Mouse (Mus musculus) stomach, embryonic 14.5 days (tissue): Measurements from ENCODE around the gene Kctd17. TPM values are rescaled to one million over a fixed set of nuclear protein-coding genes. Genes with fewer than 3 reads are reported as not detected.
A peak's percentile ranks its signal among the peaks of the same experiment; 100 is the strongest.

Experiments used
- ATAC-seq: fragments of 200-750 bp; cut with Nextera tagmentation; 2 replicates; pipeline ENCODE4 v1.8.0; 2017; ENCODE audit warnings: low read depth, moderate TSS enrichment; ENCODE audit not compliant: insufficient number of reproducible peaks, insufficient read depth, low FRiP score
- H3K27ac ChIP-seq: fragments of 300-500 bp; sonication (generic); 2 replicates; pipeline ENCODE4 v1.5.1; 2014; ENCODE audit warnings: mild to moderate bottlenecking, low read length, moderate library complexity, mixed read lengths
- H3K27me3 ChIP-seq: fragments of 300-500 bp; sonication (generic); 2 replicates; pipeline ENCODE4 v1.6.1; 2014; ENCODE audit warnings: low read length, control low read depth, mixed read lengths; ENCODE audit not compliant: control insufficient read depth, insufficient read depth
- H3K36me3 ChIP-seq: fragments of 300-500 bp; sonication (generic); 2 replicates; pipeline ENCODE4 v1.6.1; 2014; ENCODE audit warnings: mild to moderate bottlenecking, control low read depth, low read length, moderate library complexity, mixed read lengths; ENCODE audit not compliant: control insufficient read depth, insufficient read depth
- H3K4me1 ChIP-seq: fragments of 300-500 bp; sonication (generic); 2 replicates; pipeline ENCODE4 v1.6.1; 2014; ENCODE audit warnings: low read length, control low read depth, mixed read lengths; ENCODE audit not compliant: control insufficient read depth, insufficient read depth
- H3K4me2 ChIP-seq: fragments of 300-500 bp; sonication (generic); replicated peaks from 2 replicates; pipeline ENCODE4 v1.6.1; 2014; ENCODE audit warnings: low read depth, low read length, control low read depth
- H3K4me3 ChIP-seq: fragments of 300-500 bp; sonication (generic); 2 replicates; pipeline ENCODE4 v1.5.1; 2014; ENCODE audit warnings: low read depth, low read length, control low read depth
- H3K9ac ChIP-seq: fragments of 300-500 bp; sonication (generic); replicated peaks from 2 replicates; pipeline ENCODE4 v1.6.1; 2014; ENCODE audit warnings: low read depth, mild to moderate bottlenecking, control low read depth, low read length, moderate library complexity, mixed read lengths
- H3K9me3 ChIP-seq: fragments of 300-500 bp; sonication (generic); 2 replicates; pipeline ENCODE4 v1.6.1; 2016; ENCODE audit warnings: low read depth, low read length, control low read depth; ENCODE audit not compliant: control insufficient read depth
- WGBS: fragments of 180-500 bp; shearing (Covaris S2); extraction: QIAGEN DNeasy Blood & Tissue Kit; methylation state at CpG from one replicate; pipeline ENCODE4 v1.1.7; 2014; 5-methylcytosine and 5-hydroxymethylcytosine counted together
- polyA plus RNA-seq: library from polyadenylated mRNA; unstranded; fragments of >200 nt; fragmentation: Nextera tagmentation; extraction: Ambion mirVana; gene quantifications from 2 replicates; pipeline ENCODE4 v1.2.1, GENCODE M21; 2014

The Kctd17 gene
- polyA plus RNA-seq, 1 experiment from 2014 or later: 39.4 TPM

GRCm38 (mm10) chr15:78435681-78436080 lies 7.3 kb downstream of the Kctd17 start:
- Histone ChIP-seq H3K27ac (no peak overlapping the region), H3K27me3 (no peaks in the 10 kb centered on the region), H3K4me2 (no peak overlapping the region), H3K4me1 (peaks cover 17% of the 10 kb centered on the region; the same call in 1 of the 2 replicates), H3K36me3 (peaks cover 3% of the 10 kb centered on the region; the same call in 1 of the 2 replicates), H3K9ac (no peak overlapping the region), H3K9me3 (no peaks in the 10 kb centered on the region), H3K4me3 (no peak overlapping the region)
- ATAC-seq: no peak
- 83% methylated on average over 11 of the region's 11 CpGs for WGBS

GRCm38 (mm10) chr15:78436380-78437192 lies 8.2 kb downstream of the Kctd17 start:
- Histone ChIP-seq H3K4me1 (peaks cover 17% of the 10 kb centered on the region; the same call in 1 of the 2 replicates), H3K9ac (peak overlapping the region; percentile 21; the same call in 1 of the 2 replicates), H3K27me3 (no peaks in the 10 kb centered on the region), H3K4me3 (peak overlapping the region; percentile 20), H3K4me2 (peak overlapping the region; percentile 62), H3K27ac (peak overlapping the region; percentile 87), H3K9me3 (no peaks in the 10 kb centered on the region), H3K36me3 (no peaks in the 10 kb centered on the region)
- peak; percentile 72 for ATAC-seq
- WGBS: 9% methylated on average over 31 of the region's 32 CpGs

GRCm38 (mm10) chr15:78437237-78438017 lies 9.1 kb downstream of the Kctd17 start:
- H3K27ac ChIP-seq: peak overlapping the region; percentile 87
- H3K4me2 ChIP-seq: peak overlapping the region; percentile 62
- WGBS: 15% methylated on average over 23 of the region's 23 CpGs
- H3K4me3 ChIP-seq: peak overlapping the region; percentile 20; the same call in 1 of the 2 replicates
- no peaks in the 10 kb centered on the region for H3K9me3 ChIP-seq
- H3K9ac ChIP-seq: no peak overlapping the region
- no peaks in the 10 kb centered on the region for H3K27me3 ChIP-seq
- peak; percentile 25; the same call in 1 of the 2 replicates for ATAC-seq
- no peaks in the 10 kb centered on the region for H3K36me3 ChIP-seq
- peaks cover 17% of the 10 kb centered on the region; the same call in 1 of the 2 replicates for H3K4me1 ChIP-seq

GRCm38 (mm10) chr15:78438018-78438394 lies 9.6 kb downstream of the Kctd17 start:
- H3K27me3 ChIP-seq: no peaks in the 10 kb centered on the region
- ATAC-seq: no peak
- H3K4me2 ChIP-seq: peak overlapping the region; percentile 62; the same call in 1 of the 2 replicates
- no peaks in the 10 kb centered on the region for H3K9me3 ChIP-seq
- no peak overlapping the region for H3K4me3 ChIP-seq
- peaks cover 17% of the 10 kb centered on the region; the same call in 1 of the 2 replicates for H3K4me1 ChIP-seq
- no peaks in the 10 kb centered on the region for H3K36me3 ChIP-seq
- 48% methylated on average over 4 of the region's 4 CpGs for WGBS
- peak overlapping the region; percentile 87 for H3K27ac ChIP-seq
- H3K9ac ChIP-seq: no peak overlapping the region

GRCm38 (mm10) chr15:78438505-78438904 lies 10.1 kb downstream of the Kctd17 start:
- H3K36me3 ChIP-seq: no peaks in the 10 kb centered on the region
- no peak overlapping the region for H3K4me2 ChIP-seq
- H3K27ac ChIP-seq: no peak overlapping the region
- peaks cover 17% of the 10 kb centered on the region; the same call in 1 of the 2 replicates for H3K4me1 ChIP-seq
- no peak overlapping the region for H3K4me3 ChIP-seq
- no peaks in the 10 kb centered on the region for H3K9me3 ChIP-seq
- 59% methylated on average over 8 of the region's 8 CpGs for WGBS
- H3K9ac ChIP-seq: no peak overlapping the region
- no peaks in the 10 kb centered on the region for H3K27me3 ChIP-seq
- ATAC-seq: no peak

- H3K4me1 ChIP-seq: peaks cover 17% of the 10 kb centered on the region; the same call in 1 of the 2 replicates
- ATAC-seq: no peak
These were observed 10.6 kb downstream of the Kctd17 start for GRCm38 (mm10) chr15:78438973-78439372.

GRCm38 (mm10) chr15:78442231-78442630 lies 13.9 kb downstream of the Kctd17 start:
- no peak overlapping the region for H3K4me3 ChIP-seq
- 87% methylated on average over 19 of the region's 19 CpGs for WGBS
- H3K4me2 ChIP-seq: no peak overlapping the region
- ATAC-seq: no peak
- no peaks in the 10 kb centered on the region for H3K9me3 ChIP-seq
- peaks cover 7% of the 10 kb centered on the region; the same call in 1 of the 2 replicates for H3K4me1 ChIP-seq
- no peaks in the 10 kb centered on the region for H3K36me3 ChIP-seq
- no peak overlapping the region for H3K9ac ChIP-seq
- no peak overlapping the region for H3K27ac ChIP-seq
- no peaks in the 10 kb centered on the region for H3K27me3 ChIP-seq

More at GRCm38 (mm10) chr15:78438973-78439372, 10.6 kb downstream of the Kctd17 start:
- Histone ChIP-seq H3K27ac (no peak overlapping the region), H3K4me2 (no peak overlapping the region), H3K9ac (no peak overlapping the region), H3K27me3 (no peaks in the 10 kb centered on the region), H3K9me3 (no peaks in the 10 kb centered on the region), H3K4me3 (no peak overlapping the region), H3K36me3 (no peaks in the 10 kb centered on the region)
- 61% methylated on average over 9 of the region's 9 CpGs for WGBS

- H3K36me3 ChIP-seq: no peaks in the 10 kb centered on the region
- H3K27me3 ChIP-seq: no peaks in the 10 kb centered on the region
- no peak overlapping the region for H3K9ac ChIP-seq
- 48% methylated on average over 6 of the region's 6 CpGs for WGBS
- no peak for ATAC-seq
- no peak overlapping the region for H3K27ac ChIP-seq
- no peaks in the 10 kb centered on the region for H3K4me1 ChIP-seq
- no peaks in the 10 kb centered on the region for H3K9me3 ChIP-seq
- no peak overlapping the region for H3K4me3 ChIP-seq
- no peak overlapping the region for H3K4me2 ChIP-seq
These were observed 15.5 kb downstream of the Kctd17 start for GRCm38 (mm10) chr15:78443857-78444256.
